Mouse (Mus musculus): ENCODE results near the gene Morc2b. TPM values are rescaled to one million over a fixed set of nuclear protein-coding genes. Genes with fewer than 3 reads are reported as not detected.

The Morc2b gene
- not detected in 2 replicates for total RNA-seq (2023)

GRCm38 (mm10) chr17:33139261-33139820, at the start of gene Morc2b:
Morc2b (minus strand) TSS chr17:33139683.

DNA sequence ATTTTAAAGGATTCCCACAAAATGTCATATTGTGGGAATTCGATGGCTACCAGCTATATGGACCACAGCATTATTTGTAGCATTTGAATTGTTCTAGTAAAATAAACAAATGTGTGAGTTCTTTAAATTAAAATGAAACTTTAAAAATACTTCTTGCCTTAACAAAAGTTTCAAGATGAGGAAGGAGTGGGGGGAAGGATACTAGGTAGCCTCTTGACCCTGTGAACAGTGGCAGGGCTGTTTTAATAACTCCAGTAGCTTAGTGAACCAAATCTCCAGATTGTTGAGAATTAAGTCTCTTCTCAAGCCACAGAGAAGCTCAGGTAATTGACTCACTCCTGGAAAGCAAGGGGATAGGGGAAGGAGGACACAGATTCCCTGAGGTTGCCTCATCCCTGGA, 28.7 kb upstream of the Morc2b start, which contains the start of gene Olfr55:
Olfr55 (plus strand) TSS at position 301 of the 400 bp plus-strand sequence.

GRCm38 (mm10) chr17:33089220-33089949, 50.1 kb downstream of the Morc2b start, which contains the start of gene Zfp563:
Zfp563 (plus strand) TSS chr17:33089310.

GRCm38 (mm10) chr17:33067958-33068357, 71.5 kb downstream of the Morc2b start, which contains the start of gene 4921501E09Rik:
4921501E09Rik (minus strand) TSS chr17:33068058.

Other genes with a start within 250 kb of the Morc2b start
- 0.34 and 0.73 TPM in 2 replicates for gene Zfp870, start 248.0 kb downstream of the Morc2b start, total RNA-seq (2023)
- gene Cyp4f14, start 222.3 kb downstream of the Morc2b start, total RNA-seq (2023): not detected in 2 replicates
- gene Cyp4f13, start 192.3 kb downstream of the Morc2b start, total RNA-seq (2023): 63.2 and 86.6 TPM in 2 replicates
- 13.3 and 18.4 TPM in 2 replicates for gene Zfp472, start 173.9 kb downstream of the Morc2b start, total RNA-seq (2023)
- 3.8 and 4.6 TPM in 2 replicates for gene Zfp952, start 146.6 kb downstream of the Morc2b start, total RNA-seq (2023)
- 0.60 and 0.82 TPM in 2 replicates for gene Zfp763, start 106.3 kb downstream of the Morc2b start, total RNA-seq (2023)
- not detected in 2 replicates for gene 4921501E09Rik, start 71.6 kb downstream of the Morc2b start, total RNA-seq (2023)
- 0.23 and 0.85 TPM in 2 replicates for gene Zfp563, start 50.4 kb downstream of the Morc2b start, total RNA-seq (2023)
- gene Olfr55, start 28.8 kb upstream of the Morc2b start, total RNA-seq (2023): not detected in 2 replicates
- not detected in 2 replicates for gene Olfr239, start 51.6 kb upstream of the Morc2b start, total RNA-seq (2023)
- not detected in 2 replicates for gene Olfr1564, start 82.0 kb upstream of the Morc2b start, total RNA-seq (2023)
- gene Zfp955a, start 115.5 kb upstream of the Morc2b start, total RNA-seq (2023): 2.0 and 2.2 TPM in 2 replicates
- gene Olfr63, start 125.0 kb upstream of the Morc2b start, total RNA-seq (2023): 0.09 and 0.22 TPM in 2 replicates
- 1.6 and 2.8 TPM in 2 replicates for gene Zfp955b, start 149.9 kb upstream of the Morc2b start, total RNA-seq (2023)
- 3.7 and 3.8 TPM in 2 replicates for gene Zfp81, start 219.2 kb upstream of the Morc2b start, total RNA-seq (2023)

Measured in neutrophil, adult 65 days (primary cell).